In genomic region chr11:19971954-19972750, GRCm38 (mm10) we compare ENCODE assay signal across 8 mouse cellular contexts. TPM values are rescaled to one million over a fixed set of nuclear protein-coding genes. Genes with fewer than 3 reads are reported as not detected.
DNase-seq lines count a peak whose midpoint lies in the region; ATAC-seq and TF ChIP-seq lines count a peak whose summit lies in the region.

No protein-coding gene starts in this region.

- H3K4me1 ChIP-seq in liver, adult 2 months (ENCODE audit: control insufficient read depth, insufficient read depth, low read length) = no peaks in the 10 kb centered on the region
- H3K4me1 ChIP-seq in cortical plate, adult 2 months (ENCODE audit: control insufficient read depth, insufficient read depth, low read length) = peaks cover 3% of the 10 kb centered on the region; the same call in 1 of the 2 replicates
- peaks cover 0 to 6% of the 10 kb centered on the region in 2 experiments; a peak in 1 of 4 replicates for H3K4me1 ChIP-seq in liver, embryonic 14.5 days (replicated peaks; ENCODE audit: control insufficient read depth in 2 of 2, insufficient read depth in 2 of 2, low read length in 1 of 2)

- no peaks in the 10 kb centered on the region for H3K27me3 ChIP-seq in liver, adult 2 months (ENCODE audit: control insufficient read depth, insufficient read depth, low read length)
- no peaks in the 10 kb centered on the region for H3K27me3 ChIP-seq in liver, embryonic 14.5 days (ENCODE audit: control insufficient read depth, insufficient read depth, low read length)

- TF ChIP-seq CTCF in liver, adult 2 months (IDR thresholded peaks at IDR 0.05; ENCODE audit: low read depth, low read length) = peak; percentile 47
- TF ChIP-seq CTCF in cortical plate, adult 2 months (IDR thresholded peaks at IDR 0.05; ENCODE audit: extremely low read depth, insufficient read depth, low read length) = peak; percentile 40
- peak; percentile 46 for TF ChIP-seq CTCF in liver, embryonic 14.5 days (IDR thresholded peaks at IDR 0.05; ENCODE audit: low read depth)

- no peak overlapping the region for H3K9ac ChIP-seq in liver, adult 2 months (ENCODE audit: low read depth, low read length)
- H3K9ac ChIP-seq in liver, embryonic 14.5 days (replicated peaks) = no peak overlapping the region

- H3K79me2 ChIP-seq in liver, adult 2 months (ENCODE audit: control insufficient read depth, insufficient read depth, low read length) = peaks cover 18% of the 10 kb centered on the region; the same call in 1 of the 2 replicates

- no peak overlapping the region for H3K27ac ChIP-seq in liver, adult 2 months (replicated peaks; ENCODE audit: insufficient read depth, low read depth, low read length)
- no peak overlapping the region for H3K27ac ChIP-seq in cortical plate, adult 2 months (ENCODE audit: insufficient read depth, low read length)
- no peak overlapping the region for H3K27ac ChIP-seq in liver, embryonic 14.5 days

- ATAC-seq in liver, embryonic 14.5 days (ENCODE audit: insufficient read depth) = peak; percentile 51; the same call in 1 of the 2 replicates

- DNase-seq in cerebellum, adult 11 months = peak; percentile 34
- no peak for DNase-seq in cerebellum, adult 8-10 months
- peak; percentile 56 for DNase-seq in liver, adult 2 months (ENCODE audit: extremely low read depth, low read depth, low spot score)
- no peak for DNase-seq in liver
- DNase-seq in liver, embryonic 14.5 days (ENCODE audit: low read depth in 3 of 3, low spot score in 3 of 3) = no peak
- no peak for DNase-seq in spleen, adult 18-20 months
- DNase-seq in right cerebral cortex, postnatal 14 days = no peak

- H3K4me2 ChIP-seq in liver, embryonic 14.5 days (ENCODE audit: low read depth) = no peak overlapping the region

- no peak for TF ChIP-seq POLR2A in liver, adult 2 months (IDR thresholded peaks at IDR 0.05; ENCODE audit: extremely low read depth, insufficient read depth, low read length)
- TF ChIP-seq POLR2A in cortical plate, adult 2 months (IDR thresholded peaks at IDR 0.05; ENCODE audit: extremely low read depth, insufficient read depth, low read length) = no peak

- H3K4me3 ChIP-seq in liver, adult 2 months (ENCODE audit: insufficient read depth, low read depth, low read length) = no peak overlapping the region
- H3K4me3 ChIP-seq in cortical plate, adult 2 months (ENCODE audit: insufficient read depth, low read length) = no peak overlapping the region
- H3K4me3 ChIP-seq in liver, embryonic 14.5 days (ENCODE audit: insufficient read depth in 1 of 2, low read depth in 2 of 2, low read length in 2 of 2) = no peak overlapping the region

- TF ChIP-seq EP300 in liver, embryonic 14.5 days (IDR thresholded peaks at IDR 0.05; ENCODE audit: low read depth) = no peak

- WGBS in liver, adult 2 months = 71% methylated on average over 4 of the region's 4 CpGs
- WGBS in liver, embryonic 14.5 days (ENCODE audit: insufficient replicate concordance) = 60% methylated on average over 4 of the region's 4 CpGs

- no peaks in the 10 kb centered on the region for H3K9me3 ChIP-seq in liver, embryonic 14.5 days (ENCODE audit: control insufficient read depth, low read length)

- H3K36me3 ChIP-seq in liver, adult 2 months (ENCODE audit: control insufficient read depth, insufficient read depth, low read length) = no peaks in the 10 kb centered on the region
- no peaks in the 10 kb centered on the region for H3K36me3 ChIP-seq in liver, embryonic 14.5 days (replicated peaks; ENCODE audit: control insufficient read depth, insufficient read depth, low read depth)

RNA-seq across cellular contexts. Expression of gene Spred2, which starts 48.0 kb away (rescaled TPM):
- 3.1 and 3.8 TPM in 2 replicates for total RNA-seq in liver, adult 2 months (2014; rRNA removed)
- polyA plus RNA-seq in liver, adult 2 months (2012; rRNA removed) = 4.8 and 5.2 TPM in 2 replicates
- polyA plus RNA-seq in cortical plate, adult 2 months (2012; rRNA removed) = 42.0 and 43.0 TPM in 2 replicates
- 3.1 and 3.4 TPM in 2 replicates for polyA plus RNA-seq in liver, embryonic 14.5 days (2012; rRNA removed)
- 1.0 and 1.3 TPM in 2 replicates for polyA plus RNA-seq in liver, embryonic 14.5 days (2014; fragmentation: Nextera tagmentation; extraction: Ambion mirVana)

Comparison
In these comparisons a context has a peak if more than half of its experiments do, and no peak if none do; other contexts are left out.
1. DNase-seq: peak in cerebellum, adult 11 months (single experiment) and liver, adult 2 months (single experiment); none in cerebellum, adult 8-10 months (single experiment), liver (single experiment), liver, embryonic 14.5 days (0 of 3), spleen, adult 18-20 months (0 of 2) and right cerebral cortex, postnatal 14 days (single experiment).
2. Peak in every context shown above with its lines, with median percentiles within 50 percentile points of each other: CTCF ChIP-seq.